Mouse (Mus musculus) bone marrow, adult 2 months (tissue): ENCODE measurements around the gene Tpbgl.

ENCODE experiments used
- CTCF ChIP-seq: fragments of 200-500 bp; IDR thresholded peaks from 2 replicates; pipeline ENCODE4 v1.5.1; 2011; ENCODE audit warnings: low read length, control low read depth; ENCODE audit not compliant: control insufficient read depth, insufficient read depth
- POLR2A ChIP-seq: fragments of 200-500 bp; IDR thresholded peaks from 2 replicates; pipeline ENCODE4 v1.6.1; 2011; ENCODE audit warnings: low read depth, mild to moderate bottlenecking, control low read depth, low read length, borderline replicate concordance; ENCODE audit not compliant: control insufficient read depth

- no peak for TF ChIP-seq POLR2A
- no peak for TF ChIP-seq CTCF
These were observed 43.3 kb downstream of the Tpbgl start for GRCm38 (mm10) chr7:99583625-99584024.
